ENCODE assay signal across 27 mouse cellular contexts in genomic region chr8:61632331-61632730, GRCm38 (mm10).
"Had no signal": no experiment of that assay in that cellular context is flagged by ENCODE, and none has a peak within 500 bp of the region (broad histone marks: within the 10 kb centered on the region; RNA-seq: fewer than 3 reads in every experiment).

No protein-coding gene starts in this region.

- H3K4me3 ChIP-seq: gastrocnemius, adult 2 months; heart, adult 2 months; heart, embryonic 12.5 days; hindbrain, embryonic 13.5 days; hindbrain, embryonic 15.5 days; kidney, embryonic 15.5 days; limb, embryonic 10.5 days; limb, embryonic 12.5 days; liver, embryonic 13.5 days; liver, embryonic 15.5 days had no signal

- H3K4me2 ChIP-seq: heart, embryonic 12.5 days; hindbrain, embryonic 13.5 days; hindbrain, embryonic 15.5 days; kidney, embryonic 15.5 days; limb, embryonic 12.5 days; liver, embryonic 11.5 days; liver, embryonic 13.5 days; liver, embryonic 15.5 days had no signal

- H3K36me3 ChIP-seq: hindbrain, embryonic 13.5 days; hindbrain, embryonic 15.5 days; kidney, embryonic 15.5 days; limb, embryonic 10.5 days; limb, embryonic 12.5 days; liver, embryonic 13.5 days; liver, embryonic 15.5 days had no signal

- H3K9me3 ChIP-seq: heart, embryonic 12.5 days; hindbrain, embryonic 13.5 days; hindbrain, embryonic 15.5 days; kidney, embryonic 15.5 days; limb, embryonic 10.5 days; limb, embryonic 12.5 days; liver, embryonic 13.5 days; liver, embryonic 15.5 days had no signal

- H3K27me3 ChIP-seq: heart, embryonic 12.5 days; hindbrain, embryonic 13.5 days; hindbrain, embryonic 15.5 days; kidney, embryonic 15.5 days; limb, embryonic 12.5 days; liver, embryonic 13.5 days; liver, embryonic 15.5 days had no signal

- H3K27ac ChIP-seq: gastrocnemius, adult 2 months; heart, adult 2 months; hindbrain, embryonic 13.5 days; hindbrain, embryonic 15.5 days; hindbrain, postnatal 0 days; kidney, embryonic 15.5 days; kidney, postnatal 0 days; limb, embryonic 10.5 days; limb, embryonic 12.5 days; liver, embryonic 13.5 days; liver, embryonic 15.5 days had no signal

- H3K4me1 ChIP-seq: hindbrain, embryonic 15.5 days; liver, embryonic 15.5 days had no signal

- DNase-seq: gastrocnemius, adult 2 months; gastrocnemius, postnatal 10 days; gastrocnemius, postnatal 25 days; heart, adult 2 months; heart, postnatal 14 days; heart, postnatal 4 days; kidney, adult 11 months; kidney, adult 2 months; kidney, adult 9 months; kidney, postnatal 14 days; kidney, postnatal 36 days; layer of hippocampus, adult 9-11 months; layer of hippocampus, postnatal 36 days; liver; liver, embryonic 13.5 days; liver, postnatal 0 days had no signal

- H3K9ac ChIP-seq: heart, embryonic 12.5 days; hindbrain, embryonic 13.5 days; hindbrain, embryonic 15.5 days; kidney, embryonic 15.5 days; limb, embryonic 12.5 days; liver, embryonic 13.5 days; liver, embryonic 15.5 days; liver, postnatal 0 days had no signal

- ATAC-seq: hindbrain, postnatal 0 days; intestine, embryonic 16.5 days; liver, postnatal 0 days had no signal
